In the genomic region with DNA sequence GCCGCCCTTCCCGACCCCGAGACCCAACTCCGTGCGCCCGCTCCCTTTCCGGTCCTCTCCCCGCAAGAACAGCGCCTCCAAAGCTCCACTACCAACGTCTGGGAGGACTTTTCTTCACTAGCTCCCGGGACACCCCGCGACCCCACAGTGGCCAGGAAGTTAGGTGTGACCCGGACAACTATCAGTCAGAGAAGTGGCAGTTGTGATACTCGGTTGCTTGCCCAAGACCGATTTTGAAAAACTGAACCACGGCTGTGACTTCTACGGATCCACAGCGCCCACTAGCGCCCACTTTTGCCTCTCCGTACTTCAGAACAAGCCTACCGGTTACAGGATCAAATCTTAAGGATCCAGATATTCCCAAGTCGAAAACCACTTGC, we compare ENCODE assay signal across 8 mouse cellular contexts. TPM values are rescaled to one million over a fixed set of nuclear protein-coding genes. Genes with fewer than 3 reads are reported as not detected.
DNase-seq lines count a peak whose midpoint lies in the region; ATAC-seq and TF ChIP-seq lines count a peak whose summit lies in the region.

No protein-coding gene starts in this region.

- peak overlapping the region; percentile 70 for H3K4me3 ChIP-seq in forebrain, embryonic 12.5 days (replicated peaks)
- H3K4me3 ChIP-seq in heart, postnatal 0 days (ENCODE audit: low read depth, low read length): peak overlapping the region; percentile 79
- peak overlapping the region; percentile 53 to 58 for H3K4me3 ChIP-seq in liver, embryonic 14.5 days (ENCODE audit: insufficient read depth in 1 of 2, low read depth in 2 of 2, low read length in 2 of 2)
- peak overlapping the region; percentile 80 for H3K4me3 ChIP-seq in stomach, embryonic 15.5 days (replicated peaks)

- TF ChIP-seq EP300 in heart, postnatal 0 days (IDR thresholded peaks at IDR 0.05; ENCODE audit: low read depth): no peak
- TF ChIP-seq EP300 in liver, embryonic 14.5 days (IDR thresholded peaks at IDR 0.05; ENCODE audit: low read depth): no peak

- H3K36me3 ChIP-seq in forebrain, embryonic 12.5 days (replicated peaks): peaks cover 7% of the 10 kb centered on the region
- peaks cover 16% of the 10 kb centered on the region for H3K36me3 ChIP-seq in heart, postnatal 0 days (replicated peaks; ENCODE audit: control insufficient read depth, insufficient read depth, low read length)
- H3K36me3 ChIP-seq in liver, embryonic 14.5 days (replicated peaks; ENCODE audit: control insufficient read depth, insufficient read depth, low read depth): peaks cover 8% of the 10 kb centered on the region
- H3K36me3 ChIP-seq in stomach, embryonic 15.5 days: no peaks in the 10 kb centered on the region

- H3K9ac ChIP-seq in forebrain, embryonic 12.5 days: peak overlapping the region; percentile 62
- H3K9ac ChIP-seq in heart, postnatal 0 days (replicated peaks; ENCODE audit: low read depth, low read length): peak overlapping the region; percentile 76
- H3K9ac ChIP-seq in liver, embryonic 14.5 days (replicated peaks): peak overlapping the region; percentile 37; the same call in 1 of the 2 replicates
- H3K9ac ChIP-seq in stomach, embryonic 15.5 days: peak overlapping the region; percentile 41

- peak; percentile 53 for ATAC-seq in CD4-positive, CD25-positive, alpha-beta regulatory T cell, adult 4 months
- peak; percentile 1 for ATAC-seq in forebrain, embryonic 12.5 days (ENCODE audit: low FRiP score)
- peak; percentile 11 for ATAC-seq in heart, postnatal 0 days (ENCODE audit: insufficient read depth, low read depth)
- peak; percentile 43 for ATAC-seq in liver, embryonic 14.5 days (ENCODE audit: insufficient read depth)
- ATAC-seq in stomach, embryonic 15.5 days (ENCODE audit: insufficient read depth, low FRiP score, low read depth): peak; percentile 21; the same call in 1 of the 2 replicates

- no peaks in the 10 kb centered on the region for H3K27me3 ChIP-seq in forebrain, embryonic 12.5 days
- H3K27me3 ChIP-seq in heart, postnatal 0 days (ENCODE audit: control insufficient read depth, insufficient read depth, low read length): no peaks in the 10 kb centered on the region
- peaks cover 35% of the 10 kb centered on the region for H3K27me3 ChIP-seq in liver, embryonic 14.5 days (ENCODE audit: control insufficient read depth, insufficient read depth, low read length)
- H3K27me3 ChIP-seq in stomach, embryonic 15.5 days (replicated peaks): no peaks in the 10 kb centered on the region

- H3K4me1 ChIP-seq in forebrain, embryonic 12.5 days: peaks cover 16% of the 10 kb centered on the region
- H3K4me1 ChIP-seq in heart, postnatal 0 days (ENCODE audit: control insufficient read depth, insufficient read depth): no peaks in the 10 kb centered on the region
- H3K4me1 ChIP-seq in liver, embryonic 14.5 days (replicated peaks; ENCODE audit: control insufficient read depth in 2 of 2, insufficient read depth in 2 of 2, low read length in 1 of 2): peaks cover 0 to 2% of the 10 kb centered on the region in 2 experiments; a peak in 1 of 4 replicates
- H3K4me1 ChIP-seq in stomach, embryonic 15.5 days: no peaks in the 10 kb centered on the region

- peak overlapping the region; percentile 94 for H3K27ac ChIP-seq in forebrain, embryonic 12.5 days
- peak overlapping the region; percentile 75 for H3K27ac ChIP-seq in heart, postnatal 0 days (ENCODE audit: low read depth)
- H3K27ac ChIP-seq in liver, embryonic 14.5 days: no peak overlapping the region
- H3K27ac ChIP-seq in stomach, embryonic 15.5 days: peak overlapping the region; percentile 81

- DNase-seq in c-Kit-positive CD71-positive TER-119-positive erythroid progenitor cells, embryonic 14.5 days (ENCODE audit: low spot score): peak; percentile 83
- DNase-seq in heart, postnatal 0 days (ENCODE audit: low spot score): peak; percentile 83
- DNase-seq in kidney, postnatal 36 days: peak; percentile 92 to 97
- peak; percentile 59 to 68 (median 63) for DNase-seq in liver, embryonic 14.5 days (ENCODE audit: low read depth in 3 of 3, low spot score in 3 of 3)
- peak; percentile 94 for DNase-seq in neural tube, embryonic 10.5 days (ENCODE audit: extremely low spot score, low spot score)

- TF ChIP-seq CTCF in heart, postnatal 0 days (IDR thresholded peaks at IDR 0.05; ENCODE audit: low read depth): peak; percentile 82
- TF ChIP-seq CTCF in liver, embryonic 14.5 days (IDR thresholded peaks at IDR 0.05; ENCODE audit: low read depth): peak; percentile 83

- no peaks in the 10 kb centered on the region for H3K9me3 ChIP-seq in forebrain, embryonic 12.5 days
- no peaks in the 10 kb centered on the region for H3K9me3 ChIP-seq in heart, postnatal 0 days (replicated peaks; ENCODE audit: control insufficient read depth, low read length)
- H3K9me3 ChIP-seq in liver, embryonic 14.5 days (ENCODE audit: control insufficient read depth, low read length): no peaks in the 10 kb centered on the region
- no peaks in the 10 kb centered on the region for H3K9me3 ChIP-seq in stomach, embryonic 15.5 days

- peak overlapping the region; percentile 84 for H3K4me2 ChIP-seq in forebrain, embryonic 12.5 days
- H3K4me2 ChIP-seq in heart, postnatal 0 days (ENCODE audit: low read depth, low read length): peak overlapping the region; percentile 96
- H3K4me2 ChIP-seq in liver, embryonic 14.5 days (ENCODE audit: low read depth): peak overlapping the region; percentile 91
- H3K4me2 ChIP-seq in stomach, embryonic 15.5 days: peak overlapping the region; percentile 95

- WGBS in forebrain, embryonic 12.5 days: under 1% methylated on average over 23 of the region's 23 CpGs
- under 1% methylated on average over 22 of the region's 23 CpGs for WGBS in heart, postnatal 0 days
- WGBS in liver, embryonic 14.5 days (ENCODE audit: insufficient replicate concordance): under 1% methylated on average over 23 of the region's 23 CpGs
- under 1% methylated on average over 23 of the region's 23 CpGs for whole genome bisulfite sequencing in stomach, embryonic 15.5 days

RNA-seq across cellular contexts. Expression of a gene that starts 0.7 kb away (rescaled TPM):
- polyA plus RNA-seq in CD4-positive, CD25-positive, alpha-beta regulatory T cell, adult 4 months (2017; shearing (Covaris generic)): under 1 TPM; 0.16 to 0.24 TPM
- polyA plus RNA-seq in forebrain, embryonic 12.5 days (2016; fragmentation: Nextera tagmentation; extraction: Ambion mirVana): 57.5 and 68.2 TPM in 2 replicates
- total RNA-seq in heart, postnatal 0 days (2014; rRNA removed; ENCODE audit: low replicate concordance): 13.8 and 16.9 TPM in 2 replicates
- 6.2 and 6.8 TPM in 2 replicates for polyA plus RNA-seq in heart, postnatal 0 days (2015; fragmentation: Nextera tagmentation; extraction: Ambion mirVana)
- 0.82 and 0.85 TPM in 2 replicates for polyA plus RNA-seq in liver, embryonic 14.5 days (2012; rRNA removed)
- polyA plus RNA-seq in liver, embryonic 14.5 days (2014; fragmentation: Nextera tagmentation; extraction: Ambion mirVana): 0.56 and 0.79 TPM in 2 replicates
- polyA plus RNA-seq in stomach, embryonic 15.5 days (2015; fragmentation: Nextera tagmentation; extraction: Ambion mirVana): 15.5 and 15.6 TPM in 2 replicates

RNA-seq across cellular contexts. Expression of a gene that starts 28.6 kb away (rescaled TPM):
- 100 to 1,000 TPM; 162 to 193 TPM for polyA plus RNA-seq in CD4-positive, CD25-positive, alpha-beta regulatory T cell, adult 4 months (2017; shearing (Covaris generic))
- 218 and 225 TPM in 2 replicates for polyA plus RNA-seq in forebrain, embryonic 12.5 days (2016; fragmentation: Nextera tagmentation; extraction: Ambion mirVana)
- total RNA-seq in heart, postnatal 0 days (2014; rRNA removed; ENCODE audit: low replicate concordance): 35.7 and 38.6 TPM in 2 replicates
- 62.6 and 68.0 TPM in 2 replicates for polyA plus RNA-seq in heart, postnatal 0 days (2015; fragmentation: Nextera tagmentation; extraction: Ambion mirVana)
- polyA plus RNA-seq in liver, embryonic 14.5 days (2012; rRNA removed): 26.8 and 31.5 TPM in 2 replicates
- polyA plus RNA-seq in liver, embryonic 14.5 days (2014; fragmentation: Nextera tagmentation; extraction: Ambion mirVana): 37.1 and 37.5 TPM in 2 replicates
- polyA plus RNA-seq in stomach, embryonic 15.5 days (2015; fragmentation: Nextera tagmentation; extraction: Ambion mirVana): 137 and 142 TPM in 2 replicates

Comparison
In these comparisons a context has a peak if more than half of its experiments do, and no peak if none do; other contexts are left out.
1. ATAC-seq: peak in every context shown above with its lines; median percentile 53 in CD4-positive, CD25-positive, alpha-beta regulatory T cell, adult 4 months; 43 in liver, embryonic 14.5 days; 21 in stomach, embryonic 15.5 days; 11 in heart, postnatal 0 days; 1 in forebrain, embryonic 12.5 days.